Mouse (Mus musculus) liver, embryonic 14.5 days (tissue): ENCODE data around the gene Lingo1.

Experiments
- CTCF ChIP-seq: IDR thresholded peaks from 2 replicates; pipeline ENCODE4 v1.5.1; 2016; ENCODE audit warnings: antibody characterized with exemption, low read depth, control low read depth
- EP300 ChIP-seq: IDR thresholded peaks from 2 replicates; pipeline ENCODE4 v1.6.1; 2016; ENCODE audit warnings: antibody characterized with exemption, low read depth

DNA sequence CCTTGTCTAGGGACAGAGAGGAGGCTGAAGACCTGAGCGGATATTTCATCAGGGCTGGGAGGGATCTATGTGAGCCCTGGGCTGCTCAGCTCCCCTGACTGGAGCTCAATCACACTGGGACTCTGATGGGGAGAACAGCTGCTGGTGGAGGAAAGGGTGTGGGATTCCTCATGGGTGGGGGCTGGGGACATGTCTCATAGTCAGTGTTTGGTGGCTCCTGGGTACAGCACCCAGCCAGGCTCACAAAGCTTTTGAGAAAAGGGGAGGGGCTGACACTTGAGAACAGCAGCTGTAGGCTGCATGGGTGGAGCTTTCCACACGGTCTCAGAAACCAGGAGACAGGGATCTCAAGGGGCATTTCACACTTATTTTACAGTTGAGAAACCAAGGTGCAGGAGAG is 171.3 kb downstream of the Lingo1 start:
- no peak for TF ChIP-seq CTCF
- TF ChIP-seq EP300, result no peak
